Mouse (Mus musculus) spleen, adult 2 months (tissue): ENCODE results near the gene Odf3l1. TPM values are rescaled to one million over a fixed set of nuclear protein-coding genes. Genes with fewer than 3 reads are reported as not detected.
A peak's percentile ranks its signal among the peaks of the same experiment; 100 is the strongest.
"Not testable (repeated sequence)": the region's sequence is repeated elsewhere in the genome, so short reads cannot be mapped to it uniquely, and the experiment has no call there.

Experiments
- DNase-seq, 2 experiments: peaks; one replicate each; pipeline versions ENCODE4 v3.0.0 to v3.0.0-alpha.2; 2012 to 2021; ENCODE audit warnings: low spot score in 2 of 2, low read depth in 1 of 2
- H3K27ac ChIP-seq: fragments of 200-500 bp; 2 replicates; pipeline ENCODE4 v1.5.1; 2012; ENCODE audit warnings: low read length, inconsistent platforms; ENCODE audit not compliant: insufficient read depth
- H3K27me3 ChIP-seq: fragments of 200-500 bp; 2 replicates; pipeline ENCODE4 v1.6.1; 2012; ENCODE audit warnings: mild to moderate bottlenecking, moderate library complexity, low read length, inconsistent platforms; ENCODE audit not compliant: control insufficient read depth, insufficient read depth
- H3K36me3 ChIP-seq: fragments of 200-500 bp; 2 replicates; pipeline ENCODE4 v1.6.1; 2012; ENCODE audit warnings: mild to moderate bottlenecking, low read length, inconsistent platforms; ENCODE audit not compliant: control insufficient read depth, insufficient read depth
- H3K4me1 ChIP-seq: fragments of 200-500 bp; 2 replicates; pipeline ENCODE4 v1.6.1; 2011; ENCODE audit warnings: inconsistent platforms; ENCODE audit not compliant: control insufficient read depth, insufficient read depth, insufficient read length
- H3K4me3 ChIP-seq: fragments of 200-500 bp; 2 replicates; pipeline ENCODE4 v1.5.1; 2011; ENCODE audit warnings: mild to moderate bottlenecking, inconsistent platforms; ENCODE audit not compliant: insufficient read depth, insufficient read length; ENCODE audit errors: extremely low read depth
- CTCF ChIP-seq: fragments of 200-500 bp; IDR thresholded peaks from 2 replicates; pipeline ENCODE4 v1.5.1; 2011; ENCODE audit warnings: mild to moderate bottlenecking, inconsistent platforms; ENCODE audit not compliant: insufficient read depth, insufficient read length, insufficient replicate concordance; ENCODE audit errors: extremely low read depth
- POLR2A ChIP-seq: fragments of 200-500 bp; IDR thresholded peaks from 2 replicates; pipeline ENCODE4 v1.6.1; 2011; ENCODE audit warnings: low read depth, low read length, inconsistent platforms
- WGBS: fragments of 180-500 bp; shearing (Covaris S2); methylation state at CpG from one replicate; pipeline ENCODE4 v1.1.7; 2018; 5-methylcytosine and 5-hydroxymethylcytosine counted together
- polyA plus RNA-seq: library from polyadenylated mRNA; depleted of rRNA; stranded (reverse); fragments of >200 nt; gene quantifications from 2 replicates; pipeline ENCODE4 v1.2.3, GENCODE M21; 2012; rRNA removed

Gene Odf3l1
- polyA plus RNA-seq, result 0.28 and 0.29 TPM in 2 replicates

DNA sequence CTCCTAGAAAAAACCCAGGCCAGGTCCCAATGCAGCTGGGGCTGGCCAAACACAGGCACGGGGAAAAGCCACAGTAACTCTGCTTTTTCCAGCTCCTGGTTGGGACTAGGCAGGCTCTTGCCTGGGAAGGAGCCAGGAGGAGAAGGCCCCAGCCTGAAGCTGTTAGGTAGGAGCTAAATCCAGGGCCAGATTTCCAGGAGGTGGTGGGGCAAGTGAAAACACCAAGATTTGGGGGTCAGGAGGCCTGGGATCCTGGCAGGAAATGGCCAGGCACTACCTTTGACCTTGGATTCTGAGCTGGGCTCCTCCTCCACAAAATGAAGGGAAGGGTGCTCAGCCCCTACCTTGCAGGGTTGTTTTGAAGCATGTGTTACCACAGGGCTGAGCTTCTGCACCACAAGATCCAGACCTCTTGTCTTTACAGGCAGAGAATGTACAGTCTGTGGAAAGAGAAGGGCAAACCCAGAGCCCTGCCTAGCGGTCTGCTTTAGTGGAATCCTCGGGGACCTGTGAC, at the start of gene Odf3l1:
Odf3l1 (minus strand) TSS at position 464 of the 514 bp plus-strand sequence.
- Histone ChIP-seq H3K36me3 (no peaks in the 10 kb centered on the region), H3K4me3 (no peak within 1 kb of the TSS), H3K4me1 (no peaks in the 10 kb centered on the region), H3K27ac (no peak within 1 kb of the TSS), H3K27me3 (no peaks in the 10 kb centered on the region)
- TF ChIP-seq POLR2A (no peak), CTCF (no peak)
- no peak for DNase-seq
- WGBS, result 41% methylated on average over 3 of the region's 3 CpGs

DNA sequence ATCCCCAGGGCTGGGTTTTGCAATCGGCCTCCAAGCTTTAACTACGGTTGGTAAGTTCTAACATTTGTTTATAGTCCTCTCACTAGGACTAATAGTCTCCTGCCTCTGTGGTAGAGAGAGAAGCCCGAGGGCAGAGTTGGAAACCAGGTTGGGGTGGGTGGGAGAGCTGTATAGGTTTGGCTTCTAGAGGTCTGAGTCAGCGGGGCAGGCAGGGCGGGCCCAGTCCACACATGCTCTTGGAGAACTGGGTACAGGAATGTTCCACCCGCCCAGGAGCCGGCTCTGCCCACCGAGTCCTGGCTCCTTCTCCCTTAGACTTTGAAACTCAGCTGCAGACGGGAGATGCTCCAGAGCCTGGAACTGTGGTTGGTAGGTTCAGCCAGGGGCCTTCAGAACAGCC, 49.5 kb upstream of the Odf3l1 start:
- no peaks in the 10 kb centered on the region for H3K4me1 ChIP-seq
- no peak overlapping the region for H3K4me3 ChIP-seq
- no peaks in the 10 kb centered on the region for H3K27me3 ChIP-seq
- no peak overlapping the region for H3K27ac ChIP-seq
- WGBS, result 90% methylated on average over 9 of the region's 9 CpGs
- no peak for TF ChIP-seq POLR2A
- no peak for TF ChIP-seq CTCF
- no peaks in the 10 kb centered on the region for H3K36me3 ChIP-seq
- no peak for DNase-seq

DNA sequence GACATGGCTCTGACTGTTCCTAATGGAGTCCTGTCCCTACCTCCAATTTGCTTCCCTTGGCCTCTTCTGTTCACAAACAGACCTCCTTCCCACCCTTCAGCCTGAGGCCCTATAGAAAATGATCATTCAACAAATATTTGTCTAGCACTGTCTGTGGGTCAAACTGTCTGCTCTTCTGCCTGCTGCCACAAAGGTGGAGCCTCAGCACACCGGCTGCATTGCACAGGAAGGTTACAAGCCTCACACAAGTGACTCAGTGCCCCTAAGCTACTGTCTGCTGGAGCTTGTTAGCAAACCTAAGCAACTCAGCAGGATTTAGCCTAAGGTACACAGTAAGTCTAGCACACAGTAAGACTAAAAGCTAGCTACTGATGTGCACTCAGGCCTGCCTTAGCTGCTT, 46.5 kb upstream of the Odf3l1 start:
- no peak for DNase-seq
- no peaks in the 10 kb centered on the region for H3K4me1 ChIP-seq
- no peaks in the 10 kb centered on the region for H3K36me3 ChIP-seq
- H3K27me3 ChIP-seq, result no peaks in the 10 kb centered on the region
- no peak for TF ChIP-seq POLR2A
- TF ChIP-seq CTCF, result no peak
- 52% methylated on average over 1 of the region's 1 CpGs for WGBS
- H3K4me3 ChIP-seq, result no peak overlapping the region
- H3K27ac ChIP-seq, result no peak overlapping the region

DNA sequence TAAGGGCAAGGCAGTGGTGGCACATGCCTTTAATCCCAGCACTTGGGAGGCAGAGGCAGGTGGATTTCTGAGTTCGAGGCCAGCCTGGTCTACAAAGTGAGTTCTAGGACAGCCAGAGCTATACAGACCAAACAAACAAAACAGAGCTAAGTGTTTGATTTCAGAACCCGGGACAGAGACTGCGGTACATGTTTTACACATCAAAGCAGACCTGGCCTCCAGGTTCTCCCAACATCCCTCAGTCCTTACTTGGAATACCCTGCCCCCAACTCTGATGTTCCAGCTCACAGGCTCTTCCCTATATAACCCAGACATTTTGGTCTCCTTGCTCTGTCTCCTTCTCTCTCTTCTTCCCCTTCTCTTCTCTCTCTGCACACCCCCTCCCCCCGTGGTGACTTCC, 45.5 kb upstream of the Odf3l1 start:
- not testable (repeated sequence) for H3K27me3 ChIP-seq, DNase-seq, H3K4me1 ChIP-seq, H3K4me3 ChIP-seq, H3K36me3 ChIP-seq, H3K27ac ChIP-seq
- WGBS, result 74% methylated on average over 4 of the region's 4 CpGs

DNA sequence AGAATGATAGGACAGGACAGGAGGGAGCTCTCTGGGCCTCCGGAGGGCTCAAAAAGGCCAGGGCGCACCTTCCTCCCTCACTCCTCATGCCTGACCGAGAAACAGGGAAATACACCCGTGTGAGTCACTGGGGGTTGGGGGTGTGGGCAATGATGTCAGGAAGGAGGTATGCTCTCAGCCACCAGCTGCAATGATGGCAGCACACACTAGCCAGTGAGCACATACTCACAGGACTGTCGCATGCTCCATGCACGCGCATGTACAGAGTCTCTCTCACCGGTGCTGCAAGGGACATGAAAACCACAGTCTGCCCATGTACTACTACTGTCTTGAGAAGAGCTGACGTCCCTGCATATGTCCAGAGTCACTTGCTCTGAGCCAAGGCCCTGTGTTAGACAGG, 43.1 kb upstream of the Odf3l1 start:
- Histone ChIP-seq H3K27me3 (no peaks in the 10 kb centered on the region), H3K4me3 (no peak overlapping the region), H3K27ac (no peak overlapping the region), H3K36me3 (no peaks in the 10 kb centered on the region), H3K4me1 (no peaks in the 10 kb centered on the region)
- DNase-seq, result no peak
- TF ChIP-seq POLR2A, result no peak
- TF ChIP-seq CTCF, result no peak
- WGBS, result 66% methylated on average over 9 of the region's 9 CpGs

DNA sequence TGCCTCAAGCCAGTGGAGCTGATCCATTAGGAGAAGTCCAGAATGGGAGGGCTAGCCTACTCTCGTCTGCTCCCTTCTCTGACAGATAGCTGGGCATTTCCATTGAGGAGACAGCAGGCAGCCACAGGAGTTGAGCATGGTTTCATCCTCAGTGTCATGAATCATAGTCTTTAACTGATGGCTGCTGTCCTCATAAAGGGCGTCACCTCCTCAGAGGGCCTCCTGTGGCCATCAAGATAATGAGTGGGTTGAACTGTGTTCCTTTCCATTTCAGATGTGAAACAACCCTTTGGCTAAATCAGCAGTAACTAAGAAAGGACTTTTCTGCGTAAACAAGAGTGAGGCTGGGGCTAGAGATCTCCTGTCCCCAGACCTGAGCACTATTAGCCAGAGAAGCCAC, 39.2 kb upstream of the Odf3l1 start:
- no peak for DNase-seq
- H3K4me3 ChIP-seq, result no peak overlapping the region
- H3K4me1 ChIP-seq, result peaks cover 9% of the 10 kb centered on the region; the same call in 1 of the 2 replicates
- TF ChIP-seq CTCF (no peak), POLR2A (no peak)
- H3K27ac ChIP-seq, result no peak overlapping the region
- H3K36me3 ChIP-seq, result no peaks in the 10 kb centered on the region
- H3K27me3 ChIP-seq, result no peaks in the 10 kb centered on the region
- WGBS, result 80% methylated on average over 3 of the region's 3 CpGs

DNA sequence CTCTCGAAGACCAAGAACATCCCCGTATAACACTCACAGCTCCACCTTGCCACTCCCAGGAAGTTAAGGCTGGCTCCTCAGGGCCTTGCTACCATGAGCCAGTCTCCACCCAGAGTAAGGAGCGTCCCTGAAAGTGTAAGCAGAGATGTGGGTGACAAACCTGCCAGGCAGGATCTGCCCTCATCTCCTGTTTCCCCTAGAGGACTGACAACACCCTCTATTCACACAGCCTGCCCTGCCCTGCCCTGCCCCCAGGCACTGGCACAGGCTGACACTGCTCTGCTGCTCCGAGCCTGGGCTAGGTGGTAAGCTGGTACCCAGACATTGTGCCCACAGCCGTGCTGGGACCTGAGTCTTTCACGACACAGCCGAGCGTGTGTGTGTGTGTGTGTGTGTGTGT, 36.7 kb upstream of the Odf3l1 start:
- peak overlapping the region; percentile 23; the same call in 1 of the 2 replicates for H3K27ac ChIP-seq
- 25% methylated on average over 8 of the region's 8 CpGs for WGBS
- peaks cover 9% of the 10 kb centered on the region; the same call in 1 of the 2 replicates for H3K4me1 ChIP-seq
- H3K36me3 ChIP-seq, result no peaks in the 10 kb centered on the region
- no peaks in the 10 kb centered on the region for H3K27me3 ChIP-seq
- TF ChIP-seq POLR2A, result no peak
- TF ChIP-seq CTCF, result no peak
- no peak overlapping the region for H3K4me3 ChIP-seq
- DNase-seq, result no peak
